Mouse (Mus musculus) hindbrain, embryonic 14.5 days (tissue): ENCODE results near the gene Pcgf1. TPM values are rescaled to one million over a fixed set of nuclear protein-coding genes. Genes with fewer than 3 reads are reported as not detected.
A peak's percentile ranks its signal among the peaks of the same experiment; 100 is the strongest.

Experiments used
- ATAC-seq: fragments of 200-750 bp; cut with Nextera tagmentation; 2 replicates; pipeline ENCODE4 v1.8.0; 2017; ENCODE audit warnings: moderate number of reproducible peaks, mild to moderate bottlenecking, moderate TSS enrichment, moderate library complexity; ENCODE audit not compliant: low FRiP score
- DNase-seq: peaks from one replicate; pipeline ENCODE4 v3.0.0-alpha.2; 2015; ENCODE audit warnings: low spot score
- H3K27ac ChIP-seq: fragments of 300-500 bp; sonication (generic); 2 replicates; pipeline ENCODE4 v1.5.1; 2014; ENCODE audit warnings: mild to moderate bottlenecking, moderate library complexity
- H3K27me3 ChIP-seq: fragments of 300-500 bp; sonication (generic); 2 replicates; pipeline ENCODE4 v1.6.1; 2014; ENCODE audit warnings: mild to moderate bottlenecking, low read length, mixed read lengths; ENCODE audit not compliant: control insufficient read depth, insufficient read depth
- H3K36me3 ChIP-seq: fragments of 300-500 bp; sonication (generic); replicated peaks from 2 replicates; pipeline ENCODE4 v1.6.1; 2014; ENCODE audit not compliant: control insufficient read depth, insufficient read depth
- H3K4me1 ChIP-seq: fragments of 300-500 bp; sonication (generic); replicated peaks from 2 replicates; pipeline ENCODE4 v1.6.1; 2014; ENCODE audit warnings: antibody characterized with exemption, low read length, mixed read lengths; ENCODE audit not compliant: control insufficient read depth, insufficient read depth
- H3K4me2 ChIP-seq: fragments of 300-500 bp; sonication (generic); replicated peaks from 2 replicates; pipeline ENCODE4 v1.6.1; 2014; ENCODE audit warnings: mild to moderate bottlenecking, moderate library complexity
- H3K4me3 ChIP-seq: fragments of 300-500 bp; sonication (generic); replicated peaks from 2 replicates; pipeline ENCODE4 v1.5.1; 2014; ENCODE audit warnings: mild to moderate bottlenecking, low read length
- H3K9ac ChIP-seq: fragments of 300-500 bp; sonication (generic); 2 replicates; pipeline ENCODE4 v1.6.1; 2014
- H3K9me3 ChIP-seq: fragments of 300-500 bp; sonication (generic); 2 replicates; pipeline ENCODE4 v1.6.1; 2016; ENCODE audit warnings: low read length; ENCODE audit not compliant: control insufficient read depth
- WGBS: fragments of 180-500 bp; shearing (Covaris S2); extraction: QIAGEN DNeasy Blood & Tissue Kit; methylation state at CpG from one replicate; pipeline ENCODE4 v1.1.7; 2014; 5-methylcytosine and 5-hydroxymethylcytosine counted together
- polyA plus RNA-seq: library from polyadenylated mRNA; unstranded; fragments of >200 nt; fragmentation: Nextera tagmentation; extraction: Ambion mirVana; gene quantifications from 2 replicates; pipeline ENCODE4 v1.2.1, GENCODE M21; 2014

Gene Pcgf1
- polyA plus RNA-seq, 1 experiment from 2014 or later, result 36.7 TPM

- Histone ChIP-seq H3K27ac (no peak overlapping the region), H3K4me3 (no peak overlapping the region), H3K4me1 (peaks cover 38% of the 10 kb centered on the region), H3K9ac (no peak overlapping the region), H3K9me3 (no peaks in the 10 kb centered on the region), H3K27me3 (no peaks in the 10 kb centered on the region), H3K4me2 (no peak overlapping the region), H3K36me3 (peaks cover 32% of the 10 kb centered on the region)
- ATAC-seq, result no peak
- 92% methylated on average over 13 of the region's 13 CpGs for WGBS
- no peak for DNase-seq
Observed at GRCm38 (mm10) chr6:83117616-83118015, 39.9 kb downstream of the Pcgf1 start.

- Histone ChIP-seq H3K27ac (no peak overlapping the region), H3K4me3 (no peak overlapping the region), H3K4me1 (peaks cover 44% of the 10 kb centered on the region), H3K4me2 (no peak overlapping the region), H3K36me3 (peaks cover 32% of the 10 kb centered on the region), H3K9ac (no peak overlapping the region), H3K9me3 (no peaks in the 10 kb centered on the region), H3K27me3 (no peaks in the 10 kb centered on the region)
- WGBS, result 85% methylated on average over 11 of the region's 11 CpGs
- DNase-seq (no peak), ATAC-seq (no peak)
Observed at GRCm38 (mm10) chr6:83118369-83118768, 40.7 kb downstream of the Pcgf1 start.

- H3K36me3 ChIP-seq, result peaks cover 32% of the 10 kb centered on the region
- peaks cover 51% of the 10 kb centered on the region for H3K4me1 ChIP-seq
- H3K9ac ChIP-seq, result no peak overlapping the region
- DNase-seq (no peak), ATAC-seq (no peak)
- H3K4me2 ChIP-seq, result peak overlapping the region; percentile 99
- WGBS, result 84% methylated on average over 14 of the region's 14 CpGs
- no peak overlapping the region for H3K27ac ChIP-seq
- H3K27me3 ChIP-seq, result no peaks in the 10 kb centered on the region
- no peaks in the 10 kb centered on the region for H3K9me3 ChIP-seq
- H3K4me3 ChIP-seq, result peak overlapping the region; percentile 63; the same call in 1 of the 2 replicates
Observed at GRCm38 (mm10) chr6:83118825-83119733, 41.4 kb downstream of the Pcgf1 start.

- Histone ChIP-seq H3K4me3 (peak overlapping the region; percentile 63), H3K4me1 (peaks cover 54% of the 10 kb centered on the region), H3K27ac (no peak overlapping the region), H3K9ac (peak overlapping the region; percentile 73), H3K27me3 (no peaks in the 10 kb centered on the region), H3K36me3 (peaks cover 32% of the 10 kb centered on the region), H3K9me3 (no peaks in the 10 kb centered on the region), H3K4me2 (peak overlapping the region; percentile 99)
- WGBS, result 54% methylated on average over 7 of the region's 7 CpGs
- ATAC-seq, result no peak
- DNase-seq, result no peak
Observed at GRCm38 (mm10) chr6:83119734-83120051, 42.0 kb downstream of the Pcgf1 start.

GRCm38 (mm10) chr6:83120930-83121862 is 43.5 kb downstream of the Pcgf1 start, which contains the start of gene Wbp1:
Gene Wbp1, minus strand, starts transcription at chr6:83121559.
- Histone ChIP-seq H3K4me2 (peak within 1 kb of the TSS; percentile 99), H3K36me3 (peaks cover 32% of the 10 kb centered on the region), H3K9ac (peak within 1 kb of the TSS; percentile 92), H3K4me1 (peaks cover 48% of the 10 kb centered on the region), H3K27ac (peak within 1 kb of the TSS; percentile 98), H3K4me3 (peak within 1 kb of the TSS; percentile 63), H3K27me3 (no peaks in the 10 kb centered on the region), H3K9me3 (no peaks in the 10 kb centered on the region)
- under 1% methylated on average over 36 of the region's 38 CpGs for WGBS
- ATAC-seq (peak; percentile 96), DNase-seq (peak; percentile 95)

GRCm38 (mm10) chr6:83121863-83122710 is 44.4 kb downstream of the Pcgf1 start:
- Histone ChIP-seq H3K9me3 (no peaks in the 10 kb centered on the region), H3K4me2 (peak overlapping the region; percentile 99), H3K27me3 (no peaks in the 10 kb centered on the region), H3K4me3 (peak overlapping the region; percentile 63), H3K36me3 (peaks cover 29% of the 10 kb centered on the region), H3K27ac (peak overlapping the region; percentile 98), H3K4me1 (peaks cover 39% of the 10 kb centered on the region), H3K9ac (peak overlapping the region; percentile 92)
- ATAC-seq (no peak; the same call in 1 of the 2 replicates), DNase-seq (no peak)
- 2% methylated on average over 47 of the region's 52 CpGs for WGBS

GRCm38 (mm10) chr6:83122961-83123360 is 45.3 kb downstream of the Pcgf1 start:
- 0 out of 2 replicates have a peak overlapping the region, but pooled peaks have one; percentile 92 for H3K9ac ChIP-seq
- H3K9me3 ChIP-seq, result no peaks in the 10 kb centered on the region
- peak overlapping the region; percentile 99 for H3K4me2 ChIP-seq
- no peak for ATAC-seq
- no peaks in the 10 kb centered on the region for H3K27me3 ChIP-seq
- H3K4me1 ChIP-seq, result peaks cover 38% of the 10 kb centered on the region
- WGBS, result 54% methylated on average over 5 of the region's 5 CpGs
- H3K27ac ChIP-seq, result 0 out of 2 replicates have a peak overlapping the region, but pooled peaks have one; percentile 98
- peaks cover 20% of the 10 kb centered on the region for H3K36me3 ChIP-seq
- H3K4me3 ChIP-seq, result 0 out of 2 replicates have a peak overlapping the region, but pooled peaks have one; percentile 63
- no peak for DNase-seq

- WGBS, result under 1% methylated on average over 30 of the region's 30 CpGs
- ATAC-seq (peak; percentile 15; the same call in 1 of the 2 replicates), DNase-seq (peak; percentile 97)
- peak overlapping the region; percentile 53 for H3K4me3 ChIP-seq
- peaks cover under 1% of the 10 kb centered on the region; the same call in 1 of the 2 replicates for H3K36me3 ChIP-seq
- peak overlapping the region; percentile 55 for H3K9ac ChIP-seq
- 0 out of 2 replicates have a peak overlapping the region, but pooled peaks have one; percentile 38 for H3K27ac ChIP-seq
- H3K9me3 ChIP-seq, result no peaks in the 10 kb centered on the region
- H3K4me1 ChIP-seq, result peaks cover 32% of the 10 kb centered on the region
- peak overlapping the region; percentile 88 for H3K4me2 ChIP-seq
- H3K27me3 ChIP-seq, result no peaks in the 10 kb centered on the region
Observed at GRCm38 (mm10) chr6:83124851-83125312, 47.2 kb downstream of the Pcgf1 start.
